Mouse (Mus musculus): Measurements from ENCODE around the gene Rpl19.

DNA sequence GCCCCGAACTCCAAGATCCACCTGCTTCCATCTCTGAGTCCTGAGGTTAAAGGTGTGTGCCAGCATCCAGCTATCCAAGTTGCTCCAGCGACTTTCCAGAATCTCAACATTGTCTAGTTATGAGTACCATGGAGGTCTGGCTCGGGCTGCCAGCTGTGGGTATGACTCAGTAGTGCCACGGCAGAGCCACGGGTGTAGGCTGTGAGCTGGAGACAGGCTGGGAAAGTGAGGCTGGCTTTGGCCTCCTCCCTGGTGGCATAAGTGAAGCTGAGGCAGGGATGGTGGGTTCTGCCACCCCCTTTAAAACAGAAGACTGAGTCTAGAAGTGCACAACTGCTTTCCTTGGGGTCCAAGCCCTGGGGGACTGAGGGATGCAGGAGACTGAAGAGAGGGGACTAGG lies 7.6 kb downstream of the Rpl19 start:
- TF ChIP-seq CTCF (IDR thresholded peaks at IDR 0.05; ENCODE audit: low read depth) (no peak), EP300 (optimal IDR thresholded peaks at IDR 0.05) (no peak)
